Mouse (Mus musculus) embryonic fibroblast, embryonic 13.5 days (primary cell): Measurements from ENCODE around the gene Ubtf.

ENCODE experiments used
- CTCF ChIP-seq: IDR thresholded peaks from 2 replicates; pipeline ENCODE4 v1.5.1; 2011; ENCODE audit warnings: mild to moderate bottlenecking, control low read depth, low read length, moderate library complexity, borderline replicate concordance; ENCODE audit not compliant: insufficient read depth
- POLR2A ChIP-seq: IDR thresholded peaks from 2 replicates; pipeline ENCODE4 v1.6.1; 2011; ENCODE audit warnings: low read depth, mild to moderate bottlenecking, control low read depth, low read length, moderate library complexity

DNA sequence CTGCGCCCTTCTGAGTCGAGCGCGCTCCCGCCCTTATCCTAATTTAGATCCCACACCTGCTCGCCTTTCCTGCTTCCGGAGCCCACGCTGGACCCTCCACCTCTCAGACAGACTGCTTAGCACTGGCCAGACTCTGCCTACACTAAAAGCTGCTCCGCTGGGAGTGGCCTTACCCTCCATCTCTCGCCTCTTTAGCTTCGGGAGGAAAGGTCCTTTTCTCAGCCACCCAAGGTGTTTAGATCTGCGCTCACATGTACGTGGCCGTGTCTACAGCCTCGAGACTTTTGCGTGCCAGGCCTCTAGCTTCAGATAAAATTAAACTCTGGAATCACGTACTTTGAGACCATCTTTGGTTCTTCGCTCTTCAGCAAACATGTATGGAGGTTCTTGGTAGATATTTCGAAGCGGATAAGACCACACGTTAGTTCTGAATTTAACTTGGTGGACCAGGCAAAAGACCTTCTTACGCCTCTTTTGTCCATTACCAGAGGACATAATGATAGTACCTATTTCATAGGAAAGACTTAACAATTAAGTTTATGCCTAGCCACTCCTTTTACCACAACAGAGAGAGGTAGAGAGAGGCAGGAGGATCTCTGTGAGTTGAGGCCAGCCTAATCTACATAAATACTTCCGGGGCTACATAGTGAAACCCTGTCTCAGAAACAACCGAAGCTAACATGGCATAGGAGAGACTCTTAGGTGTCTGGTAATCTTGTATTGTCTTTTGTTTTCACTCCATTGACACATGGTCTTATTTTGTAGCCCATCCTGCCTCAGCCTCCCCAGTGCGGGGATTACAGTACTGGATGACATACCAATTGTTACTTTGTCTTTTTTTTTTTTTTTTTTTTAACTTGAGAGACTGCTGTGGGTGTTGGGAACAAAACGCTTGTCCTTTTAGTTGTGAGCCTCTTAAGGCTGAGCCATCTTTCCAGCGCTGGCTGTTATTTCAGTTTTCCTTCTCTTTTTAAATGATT, 21.7 kb downstream of the Ubtf start:
- TF ChIP-seq CTCF (no peak), POLR2A (no peak; the same call in 1 of the 2 replicates)
